Mouse (Mus musculus) embryonic facial prominence, embryonic 13.5 days (tissue): Measurements from ENCODE around the gene Trabd2b. TPM values are rescaled to one million over a fixed set of nuclear protein-coding genes. Genes with fewer than 3 reads are reported as not detected.
A peak's percentile ranks its signal among the peaks of the same experiment; 100 is the strongest.

Source experiments
- ATAC-seq: fragments of 200-750 bp; cut with Nextera tagmentation; 2 replicates; pipeline ENCODE4 v1.8.0; 2017; ENCODE audit warnings: low read depth; ENCODE audit not compliant: insufficient number of reproducible peaks, insufficient read depth, low FRiP score, low TSS enrichment
- H3K27ac ChIP-seq: fragments of 300-500 bp; sonication (generic); 2 replicates; pipeline ENCODE4 v1.5.1; 2015; ENCODE audit warnings: moderate library complexity, mild to moderate bottlenecking, inconsistent platforms
- H3K27me3 ChIP-seq: fragments of 300-500 bp; sonication (generic); 2 replicates; pipeline ENCODE4 v1.6.1; 2015; ENCODE audit warnings: mild to moderate bottlenecking, inconsistent platforms
- H3K36me3 ChIP-seq: fragments of 300-500 bp; sonication (generic); 2 replicates; pipeline ENCODE4 v1.6.1; 2015; ENCODE audit warnings: mild to moderate bottlenecking, inconsistent platforms
- H3K4me1 ChIP-seq: fragments of 300-500 bp; sonication (generic); 2 replicates; pipeline ENCODE4 v1.6.1; 2015; ENCODE audit warnings: inconsistent platforms
- H3K4me2 ChIP-seq: fragments of 300-500 bp; sonication (generic); 2 replicates; pipeline ENCODE4 v1.6.1; 2015; ENCODE audit warnings: moderate library complexity, mild to moderate bottlenecking, inconsistent platforms
- H3K4me3 ChIP-seq: fragments of 300-500 bp; sonication (generic); 2 replicates; pipeline ENCODE4 v1.5.1; 2015; ENCODE audit warnings: mild to moderate bottlenecking, inconsistent platforms
- H3K9ac ChIP-seq: fragments of 300-500 bp; sonication (generic); 2 replicates; pipeline ENCODE4 v1.6.1; 2015; ENCODE audit warnings: mild to moderate bottlenecking, inconsistent platforms
- H3K9me3 ChIP-seq: fragments of 300-500 bp; sonication (generic); 2 replicates; pipeline ENCODE4 v1.6.1; 2016; ENCODE audit warnings: inconsistent platforms
- WGBS: fragments of 180-500 bp; shearing (Covaris S2); methylation state at CpG from one replicate; pipeline ENCODE4 v1.1.7; 2015; ENCODE audit warnings: mixed read lengths; 5-methylcytosine and 5-hydroxymethylcytosine counted together
- polyA plus RNA-seq: library from polyadenylated mRNA; unstranded; fragments of >200 nt; fragmentation: Nextera tagmentation; extraction: Ambion mirVana; gene quantifications from 2 replicates; pipeline ENCODE4 v1.2.1, GENCODE M21; 2015

The Trabd2b gene
- polyA plus RNA-seq, 1 experiment from 2014 or later = 1.7 TPM

- Histone ChIP-seq H3K27me3 (peaks cover 6% of the 10 kb centered on the region; the same call in 1 of the 2 replicates), H3K4me2 (no peak overlapping the region), H3K9me3 (no peaks in the 10 kb centered on the region), H3K36me3 (no peaks in the 10 kb centered on the region), H3K4me3 (no peak overlapping the region), H3K9ac (no peak overlapping the region), H3K4me1 (peaks cover 10% of the 10 kb centered on the region), H3K27ac (no peak overlapping the region)
- WGBS = 72% methylated on average over 8 of the region's 8 CpGs
- ATAC-seq = no peak
Observed at GRCm38 (mm10) chr4:114547658-114548448, 141.3 kb downstream of the Trabd2b start.

DNA sequence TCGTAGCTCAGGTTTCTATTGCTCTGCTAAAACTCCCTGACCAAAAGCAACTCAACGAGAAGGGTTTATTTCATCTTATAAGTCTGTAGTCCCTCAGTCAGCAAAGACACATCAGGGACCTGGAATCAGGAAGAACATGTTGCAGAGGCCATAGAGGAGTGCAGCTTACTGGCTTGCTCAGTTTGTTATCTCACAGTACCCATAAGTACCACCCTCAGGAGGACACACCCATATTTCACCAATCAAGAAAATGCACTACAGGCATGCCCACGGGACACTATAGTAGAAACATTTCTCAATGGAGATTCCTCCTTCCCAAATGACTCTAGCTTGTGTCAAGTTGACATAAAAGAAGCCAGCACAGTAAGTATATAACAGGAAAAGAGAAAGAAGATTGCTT lies 143.0 kb downstream of the Trabd2b start:
- no peak for ATAC-seq
- 85% methylated on average over 3 of the region's 3 CpGs for WGBS
- no peak overlapping the region for H3K4me2 ChIP-seq
- H3K9ac ChIP-seq = no peak overlapping the region
- no peaks in the 10 kb centered on the region for H3K36me3 ChIP-seq
- H3K4me1 ChIP-seq = peaks cover 10% of the 10 kb centered on the region
- H3K27me3 ChIP-seq = peaks cover 6% of the 10 kb centered on the region; the same call in 1 of the 2 replicates
- no peak overlapping the region for H3K4me3 ChIP-seq
- no peak overlapping the region for H3K27ac ChIP-seq
- no peaks in the 10 kb centered on the region for H3K9me3 ChIP-seq

- peaks cover 10% of the 10 kb centered on the region for H3K4me1 ChIP-seq
- H3K27me3 ChIP-seq = peaks cover 6% of the 10 kb centered on the region; the same call in 1 of the 2 replicates
- H3K27ac ChIP-seq = no peak overlapping the region
- WGBS = 44% methylated on average over 11 of the region's 11 CpGs
- H3K36me3 ChIP-seq = no peaks in the 10 kb centered on the region
- no peak for ATAC-seq
- H3K4me3 ChIP-seq = no peak overlapping the region
- H3K4me2 ChIP-seq = no peak overlapping the region
- no peak overlapping the region for H3K9ac ChIP-seq
- no peaks in the 10 kb centered on the region for H3K9me3 ChIP-seq
Observed at GRCm38 (mm10) chr4:114550471-114551156, 144.1 kb downstream of the Trabd2b start.

GRCm38 (mm10) chr4:114556880-114557279 lies 150.4 kb downstream of the Trabd2b start:
- H3K27me3 ChIP-seq = peaks cover under 1% of the 10 kb centered on the region
- 88% methylated on average over 5 of the region's 5 CpGs for WGBS
- H3K9ac ChIP-seq = no peak overlapping the region

GRCm38 (mm10) chr4:114557731-114558130 lies 151.2 kb downstream of the Trabd2b start:
- WGBS = 44% methylated on average over 6 of the region's 6 CpGs
- Histone ChIP-seq H3K27ac (no peak overlapping the region), H3K4me2 (no peak overlapping the region)

More at GRCm38 (mm10) chr4:114556880-114557279, 150.4 kb downstream of the Trabd2b start:
- H3K4me3 ChIP-seq = no peak overlapping the region
- peaks cover 5% of the 10 kb centered on the region; the same call in 1 of the 2 replicates for H3K4me1 ChIP-seq
- H3K36me3 ChIP-seq = no peaks in the 10 kb centered on the region
- no peaks in the 10 kb centered on the region for H3K9me3 ChIP-seq
- H3K4me2 ChIP-seq = no peak overlapping the region
- H3K27ac ChIP-seq = no peak overlapping the region
- ATAC-seq = no peak

DNA sequence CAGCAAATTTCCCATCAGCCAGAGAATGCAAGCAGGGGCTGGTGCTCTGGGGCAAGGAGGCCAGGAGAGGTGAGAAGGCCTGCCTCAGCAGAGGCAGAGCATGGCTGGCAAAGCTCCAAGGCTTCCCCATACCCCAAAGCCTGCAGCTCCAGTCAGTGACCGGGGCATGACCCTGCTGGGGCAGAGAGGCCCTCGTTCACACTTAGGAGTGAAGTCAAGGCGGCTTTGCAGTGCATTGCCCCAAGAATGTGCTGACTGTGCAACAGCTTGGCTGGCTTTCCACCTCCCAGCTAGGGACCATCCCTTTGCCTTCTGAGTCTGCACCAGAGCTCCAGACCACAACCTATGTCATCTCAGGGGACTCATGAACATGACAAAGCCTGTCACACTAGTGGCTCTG lies 152.0 kb downstream of the Trabd2b start:
- ATAC-seq = no peak
- H3K27ac ChIP-seq = no peak overlapping the region
- no peak overlapping the region for H3K4me3 ChIP-seq
- H3K4me1 ChIP-seq = peaks cover 7% of the 10 kb centered on the region
- WGBS = 62% methylated on average over 3 of the region's 3 CpGs
- H3K4me2 ChIP-seq = no peak overlapping the region
- no peaks in the 10 kb centered on the region for H3K9me3 ChIP-seq
- no peak overlapping the region for H3K9ac ChIP-seq
- H3K36me3 ChIP-seq = no peaks in the 10 kb centered on the region
- peaks cover 7% of the 10 kb centered on the region; the same call in 1 of the 2 replicates for H3K27me3 ChIP-seq

More at GRCm38 (mm10) chr4:114557731-114558130, 151.2 kb downstream of the Trabd2b start:
- Histone ChIP-seq H3K36me3 (no peaks in the 10 kb centered on the region), H3K9ac (no peak overlapping the region), H3K27me3 (peaks cover 3% of the 10 kb centered on the region; the same call in 1 of the 2 replicates), H3K9me3 (no peaks in the 10 kb centered on the region), H3K4me1 (peaks cover 5% of the 10 kb centered on the region; the same call in 1 of the 2 replicates), H3K4me3 (no peak overlapping the region)
- ATAC-seq = no peak

GRCm38 (mm10) chr4:114560638-114561216 lies 154.2 kb downstream of the Trabd2b start:
- 78% methylated on average over 17 of the region's 17 CpGs for WGBS
- Histone ChIP-seq H3K9me3 (no peaks in the 10 kb centered on the region), H3K4me3 (no peak overlapping the region), H3K27me3 (peaks cover 7% of the 10 kb centered on the region; the same call in 1 of the 2 replicates), H3K9ac (no peak overlapping the region), H3K36me3 (no peaks in the 10 kb centered on the region), H3K4me1 (peaks cover 20% of the 10 kb centered on the region), H3K4me2 (no peak overlapping the region), H3K27ac (no peak overlapping the region)
- ATAC-seq = no peak

GRCm38 (mm10) chr4:114564131-114564695 lies 157.7 kb downstream of the Trabd2b start:
- H3K4me1 ChIP-seq = peaks cover 31% of the 10 kb centered on the region
- no peak for ATAC-seq
- WGBS = 21% methylated on average over 5 of the region's 5 CpGs

GRCm38 (mm10) chr4:114567594-114567993 lies 161.1 kb downstream of the Trabd2b start:
- ATAC-seq = no peak
- Histone ChIP-seq H3K4me3 (no peak overlapping the region), H3K4me2 (no peak overlapping the region), H3K27ac (no peak overlapping the region), H3K9me3 (no peaks in the 10 kb centered on the region), H3K27me3 (peaks cover 5% of the 10 kb centered on the region; the same call in 1 of the 2 replicates), H3K9ac (no peak overlapping the region), H3K36me3 (no peaks in the 10 kb centered on the region), H3K4me1 (peaks cover 31% of the 10 kb centered on the region)
- 22% methylated on average over 6 of the region's 6 CpGs for WGBS

More at GRCm38 (mm10) chr4:114564131-114564695, 157.7 kb downstream of the Trabd2b start:
- H3K9ac ChIP-seq = no peak overlapping the region
- no peaks in the 10 kb centered on the region for H3K36me3 ChIP-seq
- H3K27me3 ChIP-seq = peaks cover 7% of the 10 kb centered on the region; the same call in 1 of the 2 replicates
- H3K4me3 ChIP-seq = no peak overlapping the region
- no peaks in the 10 kb centered on the region for H3K9me3 ChIP-seq
- H3K4me2 ChIP-seq = peak overlapping the region; percentile 9; the same call in 1 of the 2 replicates
- peak overlapping the region; percentile 72 for H3K27ac ChIP-seq

- Histone ChIP-seq H3K4me2 (no peak overlapping the region), H3K27me3 (no peaks in the 10 kb centered on the region; the same call in 1 of the 2 replicates), H3K27ac (no peak overlapping the region), H3K9me3 (no peaks in the 10 kb centered on the region), H3K4me1 (peaks cover 31% of the 10 kb centered on the region), H3K36me3 (no peaks in the 10 kb centered on the region), H3K9ac (no peak overlapping the region), H3K4me3 (no peak overlapping the region)
- WGBS = 45% methylated on average over 1 of the region's 1 CpGs
- ATAC-seq = no peak
Observed at GRCm38 (mm10) chr4:114568081-114568605, 161.6 kb downstream of the Trabd2b start.
